Mouse (Mus musculus) kidney, embryonic 14.5 days (tissue): ENCODE data around the gene Sppl3. TPM values are rescaled to one million over a fixed set of nuclear protein-coding genes. Genes with fewer than 3 reads are reported as not detected.

Experiments used
- ATAC-seq: fragments of 200-750 bp; cut with Nextera tagmentation; 2 replicates; pipeline ENCODE4 v1.8.0; 2017; ENCODE audit warnings: moderate number of reproducible peaks, mild to moderate bottlenecking, moderate TSS enrichment, moderate library complexity; ENCODE audit not compliant: low FRiP score, low TSS enrichment
- H3K27ac ChIP-seq: fragments of 300-500 bp; sonication (generic); 2 replicates; pipeline ENCODE4 v1.5.1; 2014; ENCODE audit warnings: low read depth, mild to moderate bottlenecking, low read length, moderate library complexity, mixed read lengths
- H3K27me3 ChIP-seq: fragments of 300-500 bp; sonication (generic); 2 replicates; pipeline ENCODE4 v1.6.1; 2014; ENCODE audit warnings: mild to moderate bottlenecking, low read length; ENCODE audit not compliant: control insufficient read depth, insufficient read depth
- H3K36me3 ChIP-seq: fragments of 300-500 bp; sonication (generic); 2 replicates; pipeline ENCODE4 v1.6.1; 2014; ENCODE audit warnings: low read length, mixed read lengths; ENCODE audit not compliant: control insufficient read depth, insufficient read depth
- H3K4me1 ChIP-seq: fragments of 300-500 bp; sonication (generic); 2 replicates; pipeline ENCODE4 v1.6.1; 2014; ENCODE audit warnings: low read length, mixed read lengths; ENCODE audit not compliant: control insufficient read depth, insufficient read depth
- H3K4me2 ChIP-seq: fragments of 300-500 bp; sonication (generic); replicated peaks from 2 replicates; pipeline ENCODE4 v1.6.1; 2014; ENCODE audit warnings: low read depth, mild to moderate bottlenecking, low read length
- H3K4me3 ChIP-seq: fragments of 300-500 bp; sonication (generic); 2 replicates; pipeline ENCODE4 v1.5.1; 2014; ENCODE audit warnings: mild to moderate bottlenecking, low read length
- H3K9ac ChIP-seq: fragments of 300-500 bp; sonication (generic); 2 replicates; pipeline ENCODE4 v1.6.1; 2014; ENCODE audit warnings: low read depth, mild to moderate bottlenecking, low read length, moderate library complexity
- H3K9me3 ChIP-seq: fragments of 300-500 bp; sonication (generic); 2 replicates; pipeline ENCODE4 v1.6.1; 2016; ENCODE audit warnings: low read length; ENCODE audit not compliant: control insufficient read depth
- WGBS: fragments of 180-500 bp; shearing (Covaris S2); extraction: QIAGEN DNeasy Blood & Tissue Kit; methylation state at CpG from one replicate; pipeline ENCODE4 v1.1.7; 2014; 5-methylcytosine and 5-hydroxymethylcytosine counted together
- polyA plus RNA-seq: library from polyadenylated mRNA; unstranded; fragments of >200 nt; fragmentation: Nextera tagmentation; extraction: Ambion mirVana; gene quantifications from 2 replicates; pipeline ENCODE4 v1.2.1, GENCODE M21; 2014

Gene Sppl3
- polyA plus RNA-seq, 1 experiment from 2014 or later = 23.9 TPM

DNA sequence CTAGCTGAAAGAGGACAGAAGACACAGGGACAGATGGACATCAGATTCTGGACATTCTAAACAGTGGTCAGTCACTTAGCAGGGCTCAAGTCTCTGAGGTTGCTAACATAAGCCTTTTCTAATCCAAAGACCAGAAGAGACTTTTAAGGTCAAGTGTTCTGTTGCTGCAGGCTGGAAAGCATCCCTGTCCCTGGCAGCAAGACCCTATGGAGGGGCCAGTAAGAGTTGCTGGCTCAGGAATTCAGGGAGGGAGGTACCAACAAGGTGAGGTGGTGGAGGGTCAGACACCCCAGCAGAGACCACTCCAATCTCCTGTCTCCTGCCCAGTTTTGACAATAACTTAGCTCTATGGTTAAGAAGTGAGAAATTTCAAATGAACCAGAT, 135.8 kb downstream of the Sppl3 start:
- Histone ChIP-seq H3K9ac (no peak overlapping the region), H3K36me3 (peaks cover 74% of the 10 kb centered on the region), H3K4me3 (no peak overlapping the region), H3K27me3 (no peaks in the 10 kb centered on the region), H3K4me2 (no peak overlapping the region), H3K9me3 (no peaks in the 10 kb centered on the region; the same call in 1 of the 2 replicates), H3K4me1 (peaks cover 4% of the 10 kb centered on the region; the same call in 1 of the 2 replicates), H3K27ac (no peak overlapping the region)
- ATAC-seq = no peak

DNA sequence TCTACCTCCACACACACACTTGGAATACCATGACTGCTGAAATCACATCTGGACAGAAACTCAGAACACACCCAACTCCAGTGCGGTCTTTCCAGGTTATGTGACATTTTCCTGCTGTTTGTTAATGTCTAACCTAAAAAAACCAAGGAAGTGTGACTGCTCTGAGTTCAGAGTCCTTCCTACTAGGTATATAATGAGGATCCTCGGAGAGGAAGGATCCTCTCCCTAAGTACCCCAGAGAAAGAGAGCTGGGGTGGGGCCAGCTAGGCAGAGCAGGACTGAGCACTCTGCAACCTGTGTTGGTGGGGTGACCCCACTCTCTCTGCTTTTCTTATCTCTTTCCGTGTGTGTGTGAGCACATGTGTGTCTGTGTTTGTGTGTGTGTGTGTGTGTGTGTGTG, 136.5 kb downstream of the Sppl3 start:
- Histone ChIP-seq H3K4me1 (peaks cover 10% of the 10 kb centered on the region), H3K27ac (no peak overlapping the region), H3K36me3 (peaks cover 74% of the 10 kb centered on the region), H3K4me2 (no peak overlapping the region), H3K4me3 (no peak overlapping the region), H3K9ac (no peak overlapping the region), H3K9me3 (no peaks in the 10 kb centered on the region; the same call in 1 of the 2 replicates), H3K27me3 (no peaks in the 10 kb centered on the region)
- ATAC-seq = no peak
- 62% methylated on average over 3 of the region's 3 CpGs for WGBS

DNA sequence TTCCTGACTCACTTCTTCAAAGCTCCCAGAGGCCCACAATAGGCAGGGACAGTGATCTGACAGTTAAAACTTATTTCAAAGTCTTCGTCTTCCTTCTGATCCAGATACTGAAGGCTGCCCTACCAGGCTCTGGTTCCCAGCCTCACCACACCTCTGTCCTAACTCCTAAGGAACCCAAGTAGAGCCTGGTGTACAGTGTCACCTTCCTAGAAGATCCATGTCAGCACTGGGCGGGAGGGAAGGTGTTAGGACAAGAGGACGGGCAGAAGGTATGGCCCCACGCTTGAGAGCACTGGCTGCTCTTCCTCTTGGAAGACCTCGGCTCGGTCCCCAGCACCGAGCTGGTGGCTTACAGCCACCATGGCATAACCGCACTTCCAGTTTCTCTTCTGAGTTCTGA, 137.4 kb downstream of the Sppl3 start:
- H3K27me3 ChIP-seq = no peaks in the 10 kb centered on the region
- ATAC-seq = no peak
- no peaks in the 10 kb centered on the region; the same call in 1 of the 2 replicates for H3K9me3 ChIP-seq
- no peak overlapping the region for H3K4me3 ChIP-seq
- WGBS = 88% methylated on average over 8 of the region's 8 CpGs
- peaks cover 20% of the 10 kb centered on the region for H3K4me1 ChIP-seq
- no peak overlapping the region for H3K4me2 ChIP-seq
- H3K27ac ChIP-seq = no peak overlapping the region
- peaks cover 76% of the 10 kb centered on the region for H3K36me3 ChIP-seq
- H3K9ac ChIP-seq = no peak overlapping the region

Other genes starting within 250 kb of the Sppl3 start
- 37.0 and 67.9 TPM in 2 replicates for gene Ankrd13a, start 236.5 kb upstream of the Sppl3 start, polyA plus RNA-seq
- 32.8 and 41.7 TPM in 2 replicates for gene Git2, start 235.6 kb upstream of the Sppl3 start, polyA plus RNA-seq
- gene 1500011B03Rik, start 187.7 kb upstream of the Sppl3 start, polyA plus RNA-seq = 128 and 143 TPM in 2 replicates
- not detected in 2 replicates for gene 4930519G04Rik, start 157.5 kb upstream of the Sppl3 start, polyA plus RNA-seq
- gene Gm9936, start 152.5 kb upstream of the Sppl3 start, polyA plus RNA-seq = not detected in 2 replicates
- gene Oasl2, start 114.2 kb upstream of the Sppl3 start, polyA plus RNA-seq = 2.2 and 4.0 TPM in 2 replicates
- 1.2 and 2.5 TPM in 2 replicates for gene Oasl1, start 87.9 kb upstream of the Sppl3 start, polyA plus RNA-seq
- gene 2210016L21Rik, start 69.0 kb upstream of the Sppl3 start, polyA plus RNA-seq = 51.1 and 58.9 TPM in 2 replicates
- gene Hnf1a, start 40.0 kb upstream of the Sppl3 start, polyA plus RNA-seq = 5.4 and 6.8 TPM in 2 replicates
- gene Gm10401, start 87.2 kb downstream of the Sppl3 start, polyA plus RNA-seq = 54.5 and 60.9 TPM in 2 replicates
- gene Acads, start 108.2 kb downstream of the Sppl3 start, polyA plus RNA-seq = 54.2 and 68.5 TPM in 2 replicates
- 26.3 and 50.3 TPM in 2 replicates for gene Unc119b, start 123.8 kb downstream of the Sppl3 start, polyA plus RNA-seq
- 57.8 and 75.5 TPM in 2 replicates for gene Mlec, start 147.0 kb downstream of the Sppl3 start, polyA plus RNA-seq
- gene Cabp1, start 183.2 kb downstream of the Sppl3 start, polyA plus RNA-seq = 2.0 and 2.4 TPM in 2 replicates
- gene Pop5, start 224.7 kb downstream of the Sppl3 start, polyA plus RNA-seq = 116 and 120 TPM in 2 replicates